Mouse (Mus musculus): ENCODE measurements around the gene Alox8.

DNA sequence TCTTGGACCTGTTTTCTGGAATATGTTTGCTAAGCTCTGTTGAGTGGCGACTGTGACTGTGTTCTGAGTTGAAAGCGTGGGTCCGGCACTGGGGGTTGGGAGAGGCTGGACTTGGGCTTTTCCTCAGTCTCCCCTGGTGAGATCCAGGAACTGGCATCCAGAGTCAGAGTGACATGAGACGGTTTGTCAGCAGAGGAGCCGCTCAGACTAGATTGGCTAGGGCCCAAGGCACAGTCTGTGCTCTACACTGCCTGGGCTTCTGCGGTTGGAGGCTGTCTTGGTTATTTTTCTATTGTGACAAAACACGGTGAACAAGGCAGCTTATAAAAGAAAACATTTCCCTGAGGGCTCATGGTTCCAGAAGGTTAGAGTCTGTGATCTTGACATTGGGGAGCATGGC is 50.1 kb downstream of the Alox8 start:
- TF ChIP-seq CTCF (IDR thresholded peaks at IDR 0.05; ENCODE audit: extremely low read depth, insufficient read depth, insufficient read length, insufficient replicate concordance) (no peak), POLR2A (IDR thresholded peaks at IDR 0.05; ENCODE audit: low read depth, low read length) (no peak)

Measured in spleen, adult 2 months (tissue).